Mouse (Mus musculus) thymus, adult 2 months (tissue): ENCODE results near the gene Fchsd2.

Source experiments
- CTCF ChIP-seq: fragments of 200-500 bp; IDR thresholded peaks from 2 replicates; pipeline ENCODE4 v1.5.1; 2012; ENCODE audit warnings: mild to moderate bottlenecking, control low read depth, low read length, moderate library complexity, borderline replicate concordance; ENCODE audit not compliant: control insufficient read depth, poor library complexity, insufficient read depth; ENCODE audit errors: extremely low read depth
- POLR2A ChIP-seq: fragments of 200-500 bp; IDR thresholded peaks from 2 replicates; pipeline ENCODE4 v1.6.1; 2012; ENCODE audit warnings: mild to moderate bottlenecking, low read length, control low read depth, moderate library complexity; ENCODE audit not compliant: control insufficient read depth, poor library complexity, insufficient read depth; ENCODE audit errors: extremely low read depth

GRCm38 (mm10) chr7:101066009-101066408, 26.7 kb upstream of the Fchsd2 start:
- no peak for TF ChIP-seq POLR2A
- no peak for TF ChIP-seq CTCF
